Mouse (Mus musculus) kidney, postnatal 25 days (tissue): ENCODE data around the gene Acbd6.

Experiments used
- DNase-seq, 2 experiments: peaks; one replicate each; pipeline ENCODE4 v3.0.0; 2021; ENCODE audit warnings: mixed read lengths in 2 of 2

Acbd6 gene

DNA sequence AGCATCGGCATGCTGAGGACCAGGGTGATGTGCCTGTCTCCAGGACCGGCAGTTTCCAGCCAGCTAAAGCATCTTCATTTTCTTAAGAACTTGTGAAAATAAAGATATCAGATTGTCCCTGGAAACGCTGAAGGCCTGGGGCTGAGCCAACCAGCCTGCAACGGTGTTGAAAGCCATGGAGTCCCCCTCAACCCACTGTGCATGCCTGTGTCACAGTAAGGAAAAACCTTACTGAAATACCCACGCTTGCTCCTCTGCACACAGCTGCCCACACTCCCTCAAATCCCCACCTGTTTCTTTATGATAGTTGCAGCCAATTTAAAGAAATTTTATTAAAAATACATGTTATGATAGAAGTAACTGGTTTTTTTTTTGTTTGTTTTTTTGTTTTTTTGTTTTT lies 98.4 kb downstream of the Acbd6 start:
- DNase-seq: no peak

GRCm38 (mm10) chr1:155663994-155664393 lies 106.1 kb downstream of the Acbd6 start:
- no peak for DNase-seq

- DNase-seq: no peak
Measured at GRCm38 (mm10) chr1:155675570-155675969, 117.7 kb downstream of the Acbd6 start.

- DNase-seq: no peak
Measured at GRCm38 (mm10) chr1:155681116-155681799, 123.3 kb downstream of the Acbd6 start.

GRCm38 (mm10) chr1:155686816-155687215 lies 128.9 kb downstream of the Acbd6 start:
- DNase-seq: no peak

DNA sequence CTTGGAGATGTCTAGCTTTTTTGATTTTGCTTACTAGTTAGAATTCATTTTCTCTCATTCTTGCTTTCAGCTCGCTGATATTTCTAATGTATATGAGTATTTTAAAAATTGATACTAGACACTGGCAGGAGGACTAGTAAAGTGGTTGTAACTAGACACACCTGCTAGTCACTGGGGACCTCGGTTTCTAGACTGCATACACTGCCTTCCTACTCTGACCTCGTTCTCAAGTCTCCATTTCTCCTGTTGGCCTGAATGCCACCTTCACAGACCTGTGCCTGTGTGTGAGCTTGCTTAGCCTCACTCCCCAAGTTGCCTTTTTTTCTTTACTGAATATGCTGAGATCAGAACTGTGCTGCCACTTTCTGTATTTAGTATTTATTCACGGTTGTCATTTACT lies 131.2 kb downstream of the Acbd6 start:
- DNase-seq: no peak

DNA sequence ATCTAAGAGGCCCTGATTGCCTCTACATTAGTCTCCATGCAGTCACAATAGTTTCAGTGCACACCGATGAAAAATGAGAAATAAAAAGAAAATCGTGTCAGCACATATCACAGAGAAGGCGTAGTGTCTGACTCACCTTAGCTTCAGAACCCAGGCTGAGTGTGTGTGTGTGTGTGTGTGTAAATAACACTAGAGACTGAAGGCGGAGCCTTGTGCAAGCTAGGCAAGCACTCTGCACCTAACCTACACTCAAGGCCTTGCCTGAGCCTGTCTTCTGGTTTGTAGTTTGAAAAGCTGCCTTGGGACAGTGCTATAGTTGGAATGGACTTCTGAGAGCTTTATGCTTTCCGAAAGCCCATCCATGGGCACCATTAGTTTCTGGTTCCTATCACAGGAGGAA lies 131.6 kb downstream of the Acbd6 start:
- no peak for DNase-seq

DNA sequence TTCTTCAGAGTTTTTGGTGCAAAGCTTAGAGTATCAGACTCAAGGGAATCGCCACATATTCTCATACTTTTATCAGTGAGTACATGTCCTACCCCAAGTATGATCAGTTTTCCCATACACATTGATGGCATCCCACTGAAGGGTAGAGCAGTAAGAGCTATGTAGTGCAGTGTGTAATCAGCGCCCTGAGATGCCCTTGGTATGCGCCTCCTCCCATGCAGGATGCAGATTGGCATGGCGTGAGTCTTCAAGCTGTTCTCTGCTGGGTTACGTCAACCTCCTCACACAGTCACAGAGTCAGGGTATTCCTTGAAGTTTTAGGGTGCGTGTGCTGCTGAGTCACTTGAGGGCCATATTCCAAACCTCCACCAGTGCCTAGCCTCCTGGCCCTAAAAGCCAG lies 134.3 kb downstream of the Acbd6 start:
- no peak for DNase-seq

GRCm38 (mm10) chr1:155693026-155693425 lies 135.1 kb downstream of the Acbd6 start:
- DNase-seq: no peak

DNA sequence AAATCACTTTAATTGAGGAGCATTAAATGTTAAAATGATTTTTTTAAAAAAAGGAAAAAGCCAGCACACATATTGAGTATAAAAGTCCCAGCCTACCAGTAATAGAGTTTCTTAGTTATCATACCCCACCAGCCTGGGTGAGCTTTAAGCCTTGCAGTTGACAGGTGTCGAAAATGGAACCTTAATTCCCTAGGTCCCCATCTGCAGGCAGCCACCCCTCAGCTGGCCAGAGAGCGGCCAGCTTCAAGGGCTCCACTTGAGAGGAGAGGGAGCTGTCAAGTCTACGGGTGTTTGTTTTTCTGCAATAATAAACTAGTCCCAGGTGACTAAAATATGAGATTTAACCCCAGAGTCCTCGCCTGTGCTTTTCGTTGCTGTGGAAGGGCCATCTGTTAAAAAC lies 135.5 kb downstream of the Acbd6 start:
- no peak for DNase-seq

DNA sequence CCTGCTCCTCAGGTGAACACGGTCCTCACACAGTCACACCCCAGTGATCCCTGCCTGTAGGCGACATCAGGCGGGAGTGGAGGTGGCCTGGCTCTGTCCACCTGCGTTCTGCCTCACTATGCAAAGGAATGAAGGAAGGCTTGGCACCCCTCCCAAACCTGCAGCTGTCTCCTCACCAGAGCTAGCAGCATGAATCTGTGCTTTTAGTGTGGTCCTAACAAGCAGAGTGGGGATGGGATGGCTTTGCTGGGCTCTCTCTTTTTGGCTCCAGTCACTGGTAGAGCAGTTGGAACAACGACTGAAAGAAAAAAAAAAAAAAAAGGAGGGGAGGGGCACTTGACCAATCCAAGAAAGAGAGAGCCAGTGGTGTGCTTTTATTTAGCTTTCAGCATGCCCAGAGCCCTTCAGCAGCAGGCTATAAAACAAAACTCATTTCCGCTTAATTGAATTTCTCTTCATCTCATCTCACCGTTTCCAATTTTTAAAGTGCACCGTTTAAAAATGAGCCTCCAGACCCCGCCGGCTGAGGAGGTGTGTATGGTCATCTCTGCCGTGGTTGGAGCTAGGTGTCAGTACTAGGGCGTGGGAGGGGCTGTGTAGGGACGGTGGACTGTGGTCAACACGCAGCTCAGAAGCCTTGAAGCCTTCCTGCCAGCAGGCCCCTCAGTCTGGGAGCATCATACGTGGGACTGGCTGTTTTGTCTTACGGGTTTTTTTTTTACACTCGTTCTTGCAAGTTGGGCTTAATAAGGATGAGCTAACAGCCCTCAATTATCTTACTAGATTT lies 140.6 kb downstream of the Acbd6 start:
- DNase-seq: peak; percentile 30 to 55

GRCm38 (mm10) chr1:155700886-155701285 lies 143.0 kb downstream of the Acbd6 start:
- no peak for DNase-seq

DNA sequence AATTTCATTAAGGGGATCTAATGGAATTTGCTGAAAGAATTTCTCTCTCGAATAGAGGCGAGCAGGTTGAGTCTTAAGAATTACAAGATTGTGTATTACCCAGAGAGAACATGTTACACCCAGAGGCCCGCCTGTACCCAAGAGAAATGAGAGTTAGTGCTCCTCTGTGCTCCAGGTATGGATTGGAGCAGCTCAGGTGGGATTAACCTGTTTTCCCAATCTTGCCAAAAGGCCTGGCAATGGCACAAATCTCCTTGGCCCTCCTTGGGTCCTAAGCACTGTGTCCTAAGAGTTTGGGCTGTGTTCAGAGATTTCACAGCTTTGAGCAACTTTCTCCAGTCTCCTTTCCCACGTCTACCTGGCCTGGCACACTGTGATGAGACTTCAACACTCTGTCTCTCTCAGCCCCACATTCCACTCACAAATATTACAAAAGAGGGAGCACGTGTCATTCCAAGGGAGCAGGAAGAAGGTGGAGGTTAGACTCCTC lies 145.3 kb downstream of the Acbd6 start:
- no peak for DNase-seq

DNA sequence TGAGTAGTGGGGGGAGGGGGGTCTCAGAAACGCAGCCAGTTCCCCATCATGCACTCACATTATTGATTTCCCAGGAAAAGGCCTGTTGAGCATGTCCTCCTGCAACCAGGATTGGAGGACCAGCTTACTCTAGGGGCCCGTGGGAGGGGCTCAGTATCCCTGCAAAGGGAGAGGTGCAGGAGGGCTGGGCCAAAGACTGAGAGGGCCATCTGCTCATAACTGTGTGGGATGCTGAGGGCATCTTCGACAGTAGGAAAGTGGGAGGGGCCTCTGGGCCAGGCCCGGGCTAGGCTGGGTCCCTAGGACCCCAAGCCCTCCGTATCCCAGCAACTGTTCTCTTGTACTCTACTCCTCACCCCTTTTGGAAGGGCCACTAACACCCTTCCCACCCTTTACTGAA lies 146.3 kb downstream of the Acbd6 start:
- DNase-seq: no peak

GRCm38 (mm10) chr1:155713306-155713705 lies 155.4 kb downstream of the Acbd6 start:
- no peak for DNase-seq

- no peak for DNase-seq
Measured at GRCm38 (mm10) chr1:155715366-155715765, 157.4 kb downstream of the Acbd6 start.

- DNase-seq: no peak
Measured at GRCm38 (mm10) chr1:155717301-155717700, 159.4 kb downstream of the Acbd6 start.

GRCm38 (mm10) chr1:155718851-155719250 lies 160.9 kb downstream of the Acbd6 start:
- no peak for DNase-seq

- DNase-seq: no peak
Measured at GRCm38 (mm10) chr1:155720006-155720405, 162.1 kb downstream of the Acbd6 start.

DNA sequence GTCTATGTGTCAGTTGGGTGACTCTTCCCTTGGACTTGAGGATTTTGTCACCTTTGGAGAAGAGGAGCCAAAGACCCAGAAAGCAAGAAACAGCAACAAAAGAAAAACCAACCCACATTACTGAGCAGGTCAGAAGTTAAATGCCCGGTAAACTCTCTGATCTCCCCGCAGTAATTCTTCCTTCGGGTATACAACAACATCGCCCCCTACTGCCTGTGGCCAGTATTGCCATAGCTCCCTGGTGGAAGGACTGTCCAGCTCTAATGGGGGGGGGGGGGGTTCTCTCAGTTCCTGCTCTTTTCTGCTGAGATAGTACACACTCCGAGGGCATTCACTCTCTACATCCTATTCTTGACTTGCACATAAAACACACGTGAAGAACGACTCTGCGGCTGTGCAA lies 163.5 kb downstream of the Acbd6 start:
- peak in 1 of 2 experiments; percentile 58 for DNase-seq

DNA sequence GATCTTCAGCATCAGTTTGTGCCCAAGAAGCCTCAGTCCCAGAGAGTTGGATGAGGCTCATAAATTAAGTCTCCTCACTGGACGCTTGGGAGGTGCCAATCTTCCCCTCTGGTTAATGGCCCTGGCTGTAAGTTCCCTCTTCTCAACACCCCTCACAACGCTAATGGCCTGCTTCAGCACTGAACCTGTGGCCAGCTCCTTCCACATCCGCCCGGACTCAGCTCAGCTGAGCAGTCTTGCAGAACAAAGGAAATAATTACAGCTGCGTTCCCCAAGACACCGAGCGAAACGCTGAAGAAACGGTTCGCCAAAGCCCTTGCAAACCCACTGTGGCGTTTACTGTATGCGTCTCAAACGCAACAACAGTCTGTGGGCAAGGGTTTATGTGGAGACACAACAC lies 164.3 kb downstream of the Acbd6 start:
- DNase-seq: peak; percentile 49 to 65

DNA sequence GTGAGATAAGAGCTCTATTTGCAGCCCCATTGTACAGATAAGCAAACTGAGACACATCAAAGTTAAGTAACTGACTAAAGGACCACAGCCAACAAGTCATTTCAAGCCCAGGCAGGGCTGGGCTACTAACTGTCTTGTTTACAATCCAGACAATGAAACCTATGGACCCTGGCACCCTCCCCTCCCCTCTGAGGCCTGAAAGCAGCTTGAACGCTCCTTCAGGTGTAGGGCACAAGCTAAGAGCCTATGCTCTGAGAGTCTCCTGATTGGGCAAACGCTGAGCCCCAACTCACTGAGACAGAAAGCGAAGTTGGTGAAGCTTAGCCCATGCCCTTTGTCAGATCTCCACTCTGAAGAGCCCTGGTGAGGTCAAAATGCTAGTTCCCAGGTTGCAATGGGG lies 166.4 kb downstream of the Acbd6 start:
- no peak for DNase-seq

DNA sequence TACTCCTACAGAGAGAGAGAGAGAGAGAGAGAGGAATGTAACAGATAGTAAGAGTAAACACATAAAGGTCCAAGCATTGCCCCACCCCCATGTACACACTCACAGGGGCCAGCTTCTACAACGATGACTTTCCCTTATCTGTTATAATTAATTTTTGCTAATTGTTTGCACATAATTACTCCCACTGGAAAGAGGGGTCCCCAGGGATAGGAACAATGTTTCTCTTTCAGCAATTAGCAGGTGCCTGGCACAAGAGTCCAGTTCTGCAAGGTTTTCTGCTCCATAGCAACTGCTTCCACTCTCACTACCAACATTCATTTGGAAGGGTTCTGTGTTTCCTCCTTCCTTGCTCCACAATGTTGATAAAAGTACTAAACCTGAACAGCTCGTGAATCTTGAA lies 168.0 kb downstream of the Acbd6 start:
- DNase-seq: no peak

DNA sequence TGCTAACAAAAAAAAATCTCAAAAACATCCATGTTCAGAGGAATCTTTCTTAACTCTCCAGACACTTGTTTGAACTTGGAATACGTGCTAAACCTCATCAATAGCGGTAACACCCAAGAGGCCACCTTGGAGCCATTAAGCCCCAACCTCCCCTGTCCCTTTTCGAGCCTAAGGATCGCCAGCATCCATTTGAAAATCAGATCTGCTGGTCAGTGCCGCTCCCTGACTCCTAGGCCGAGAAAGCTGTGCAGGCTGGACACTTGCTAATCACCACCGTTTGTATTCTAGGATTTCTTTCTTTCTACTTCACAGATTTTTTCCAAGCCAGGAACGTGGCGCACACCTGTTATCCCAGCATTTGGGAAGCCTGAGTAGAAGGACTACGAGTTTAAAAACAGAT lies 169.9 kb downstream of the Acbd6 start:
- no peak for DNase-seq
